Mouse (Mus musculus) erythroblast, embryonic 14.5 days (primary cell): Measurements from ENCODE around the gene Cyct.

ENCODE experiments used
- GATA1 ChIP-seq: IDR thresholded peaks from 2 replicates; pipeline ENCODE4 v1.6.1; 2012; ENCODE audit warnings: low read length, inconsistent platforms, mixed read lengths
- TAL1 ChIP-seq: IDR thresholded peaks from 3 replicates; pipeline ENCODE4 v1.6.1; 2012; ENCODE audit warnings: low read length, inconsistent platforms, mixed read lengths

DNA sequence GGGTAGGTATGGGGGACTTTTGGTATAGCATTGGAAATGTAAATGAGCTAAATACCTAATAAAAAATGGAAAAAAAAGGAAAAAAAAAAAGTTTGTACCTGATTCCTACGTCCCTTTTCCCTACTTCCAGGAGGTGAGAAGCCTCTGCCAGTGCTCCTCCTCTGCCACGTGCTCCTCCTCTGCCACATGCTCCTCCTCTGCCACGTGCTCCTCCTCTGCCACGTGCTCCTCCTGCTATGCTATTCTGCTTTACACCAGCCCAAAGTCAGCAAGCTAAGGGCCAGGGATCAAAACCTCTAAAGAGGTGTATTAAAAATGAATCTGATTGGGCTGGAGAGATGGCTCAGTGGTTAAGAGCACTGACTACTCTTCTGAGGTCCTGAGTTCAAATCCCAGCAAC lies 5.6 kb upstream of the Cyct start:
- TF ChIP-seq TAL1: no peak
- TF ChIP-seq GATA1: no peak
